Mouse (Mus musculus) bone marrow macrophage, adult 2 months (primary cell): ENCODE data around the gene Npr3.

ENCODE experiments used
- CTCF ChIP-seq: IDR thresholded peaks from 2 replicates; pipeline ENCODE4 v1.5.1; 2012; ENCODE audit warnings: low read depth, mild to moderate bottlenecking, low read length, moderate library complexity
- POLR2A ChIP-seq: IDR thresholded peaks from 2 replicates; pipeline ENCODE4 v1.6.1; 2012; ENCODE audit warnings: mild to moderate bottlenecking, low read depth, low read length, borderline replicate concordance

GRCm38 (mm10) chr15:11904848-11905672 lies 2.0 kb downstream of the Npr3 start:
- no peak for TF ChIP-seq CTCF
- no peak for TF ChIP-seq POLR2A
